Mouse (Mus musculus) heart, adult 2 months (tissue): ENCODE results near the gene Add2.

Experiments
- CTCF ChIP-seq: fragments of 200-600 bp; IDR thresholded peaks from 2 replicates; pipeline ENCODE4 v1.8.1; 2022; ENCODE audit warnings: antibody characterized with exemption, mild to moderate bottlenecking, moderate library complexity
- POLR2A ChIP-seq: fragments of 200-500 bp; IDR thresholded peaks from 2 replicates; pipeline ENCODE4 v1.6.1; 2011; ENCODE audit warnings: mild to moderate bottlenecking, low read depth, low read length, control low read depth; ENCODE audit not compliant: insufficient read depth

DNA sequence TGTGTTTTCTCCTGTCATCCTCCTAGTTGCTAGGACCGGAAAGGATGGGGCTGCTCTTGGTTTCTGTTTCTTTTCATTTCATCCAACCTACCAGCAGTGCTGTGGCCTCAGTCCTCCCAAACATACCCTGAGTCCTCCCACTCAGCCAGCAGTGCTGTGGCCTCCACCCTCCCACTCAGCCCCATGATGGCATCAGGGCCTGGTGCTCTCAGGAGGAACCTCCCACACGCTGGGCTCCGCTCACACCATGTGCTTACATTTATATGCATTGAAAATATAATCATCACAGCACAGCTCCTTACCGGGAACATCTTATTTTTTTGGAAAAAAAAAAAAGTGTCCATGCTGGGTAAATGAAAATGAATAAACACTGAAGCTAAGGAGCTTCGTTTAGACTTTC lies 20.0 kb downstream of the Add2 start:
- TF ChIP-seq POLR2A (no peak), CTCF (no peak)
